Mouse (Mus musculus): ENCODE measurements around the gene Abca7. TPM values are rescaled to one million over a fixed set of nuclear protein-coding genes. Genes with fewer than 3 reads are reported as not detected.

Gene Abca7
- polyA plus RNA-seq, 1 experiment from 2014 or later: 4.3 TPM

Other genes starting within 250 kb of the Abca7 start
- gene Polrmt, start 249.9 kb upstream of the Abca7 start, polyA plus RNA-seq (2015; fragmentation: Nextera tagmentation; extraction: Ambion mirVana): 41.5 and 49.2 TPM in 2 replicates
- 0.12 and 0.30 TPM in 2 replicates for gene Fgf22, start 241.4 kb upstream of the Abca7 start, polyA plus RNA-seq (2015; fragmentation: Nextera tagmentation; extraction: Ambion mirVana)
- 89.7 and 91.3 TPM in 2 replicates for gene Rnf126, start 229.5 kb upstream of the Abca7 start, polyA plus RNA-seq (2015; fragmentation: Nextera tagmentation; extraction: Ambion mirVana)
- gene Fstl3, start 219.2 kb upstream of the Abca7 start, polyA plus RNA-seq (2015; fragmentation: Nextera tagmentation; extraction: Ambion mirVana): 19.2 and 20.5 TPM in 2 replicates
- 0.40 and 1.9 TPM in 2 replicates for gene Prss57, start 205.5 kb upstream of the Abca7 start, polyA plus RNA-seq (2015; fragmentation: Nextera tagmentation; extraction: Ambion mirVana)
- gene Palm, start 202.9 kb upstream of the Abca7 start, polyA plus RNA-seq (2015; fragmentation: Nextera tagmentation; extraction: Ambion mirVana): 61.3 and 63.7 TPM in 2 replicates
- 7.7 and 10.2 TPM in 2 replicates for gene Misp, start 175.5 kb upstream of the Abca7 start, polyA plus RNA-seq (2015; fragmentation: Nextera tagmentation; extraction: Ambion mirVana)
- gene Ptbp1, start 142.1 kb upstream of the Abca7 start, polyA plus RNA-seq (2015; fragmentation: Nextera tagmentation; extraction: Ambion mirVana): 367 and 368 TPM in 2 replicates
- gene Prtn3, start 122.0 kb upstream of the Abca7 start, polyA plus RNA-seq (2015; fragmentation: Nextera tagmentation; extraction: Ambion mirVana): 3.7 and 3.8 TPM in 2 replicates
- 29.1 and 32.4 TPM in 2 replicates for gene Plppr3, start 121.9 kb upstream of the Abca7 start, polyA plus RNA-seq (2015; fragmentation: Nextera tagmentation; extraction: Ambion mirVana)
- gene Elane, start 110.2 kb upstream of the Abca7 start, polyA plus RNA-seq (2015; fragmentation: Nextera tagmentation; extraction: Ambion mirVana): 0.25 and 0.72 TPM in 2 replicates
- not detected in 2 replicates for gene Cfd, start 105.6 kb upstream of the Abca7 start, polyA plus RNA-seq (2015; fragmentation: Nextera tagmentation; extraction: Ambion mirVana)
- gene Med16, start 87.6 kb upstream of the Abca7 start, polyA plus RNA-seq (2015; fragmentation: Nextera tagmentation; extraction: Ambion mirVana): 54.7 and 56.1 TPM in 2 replicates
- 1.2 and 1.7 TPM in 2 replicates for gene Gm26602, start 85.6 kb upstream of the Abca7 start, polyA plus RNA-seq (2015; fragmentation: Nextera tagmentation; extraction: Ambion mirVana)
- gene Kiss1r, start 79.5 kb upstream of the Abca7 start, polyA plus RNA-seq (2015; fragmentation: Nextera tagmentation; extraction: Ambion mirVana): 0.59 and 0.87 TPM in 2 replicates
- gene R3hdm4, start 75.3 kb upstream of the Abca7 start, polyA plus RNA-seq (2015; fragmentation: Nextera tagmentation; extraction: Ambion mirVana): 143 and 152 TPM in 2 replicates
- 4.8 and 6.0 TPM in 2 replicates for gene Arid3a, start 69.5 kb upstream of the Abca7 start, polyA plus RNA-seq (2015; fragmentation: Nextera tagmentation; extraction: Ambion mirVana)
- 95.1 and 96.2 TPM in 2 replicates for gene Wdr18, start 36.3 kb upstream of the Abca7 start, polyA plus RNA-seq (2015; fragmentation: Nextera tagmentation; extraction: Ambion mirVana)
- 0.34 and 0.45 TPM in 2 replicates for gene Grin3b, start 25.8 kb upstream of the Abca7 start, polyA plus RNA-seq (2015; fragmentation: Nextera tagmentation; extraction: Ambion mirVana)
- 20.2 and 20.5 TPM in 2 replicates for gene Tmem259, start 12.2 kb upstream of the Abca7 start, polyA plus RNA-seq (2015; fragmentation: Nextera tagmentation; extraction: Ambion mirVana)
- gene Cnn2, start 7.9 kb upstream of the Abca7 start, polyA plus RNA-seq (2015; fragmentation: Nextera tagmentation; extraction: Ambion mirVana): 367 and 375 TPM in 2 replicates
- gene Arhgap45, start 20.2 kb downstream of the Abca7 start, polyA plus RNA-seq (2015; fragmentation: Nextera tagmentation; extraction: Ambion mirVana): 16.8 and 19.8 TPM in 2 replicates
- 223 and 225 TPM in 2 replicates for gene Polr2e, start 43.3 kb downstream of the Abca7 start, polyA plus RNA-seq (2015; fragmentation: Nextera tagmentation; extraction: Ambion mirVana)
- gene Gpx4, start 50.7 kb downstream of the Abca7 start, polyA plus RNA-seq (2015; fragmentation: Nextera tagmentation; extraction: Ambion mirVana): 523 and 535 TPM in 2 replicates
- 15.5 and 16.6 TPM in 2 replicates for gene Sbno2, start 109.1 kb downstream of the Abca7 start, polyA plus RNA-seq (2015; fragmentation: Nextera tagmentation; extraction: Ambion mirVana)
- 18.6 and 22.1 TPM in 2 replicates for gene Stk11, start 119.3 kb downstream of the Abca7 start, polyA plus RNA-seq (2015; fragmentation: Nextera tagmentation; extraction: Ambion mirVana)
- 521 and 541 TPM in 2 replicates for gene Atp5d, start 142.1 kb downstream of the Abca7 start, polyA plus RNA-seq (2015; fragmentation: Nextera tagmentation; extraction: Ambion mirVana)
- gene Cbarp, start 144.3 kb downstream of the Abca7 start, polyA plus RNA-seq (2015; fragmentation: Nextera tagmentation; extraction: Ambion mirVana): 3.9 and 5.0 TPM in 2 replicates
- gene Midn, start 151.8 kb downstream of the Abca7 start, polyA plus RNA-seq (2015; fragmentation: Nextera tagmentation; extraction: Ambion mirVana): 17.5 and 18.6 TPM in 2 replicates
- gene Cirbp, start 169.5 kb downstream of the Abca7 start, polyA plus RNA-seq (2015; fragmentation: Nextera tagmentation; extraction: Ambion mirVana): 94.6 and 95.1 TPM in 2 replicates
- gene 1600002K03Rik, start 176.4 kb downstream of the Abca7 start, polyA plus RNA-seq (2015; fragmentation: Nextera tagmentation; extraction: Ambion mirVana): 11.6 and 14.7 TPM in 2 replicates
- gene Efna2, start 183.0 kb downstream of the Abca7 start, polyA plus RNA-seq (2015; fragmentation: Nextera tagmentation; extraction: Ambion mirVana): 16.0 and 17.3 TPM in 2 replicates
- gene Mum1, start 229.9 kb downstream of the Abca7 start, polyA plus RNA-seq (2015; fragmentation: Nextera tagmentation; extraction: Ambion mirVana): 64.5 and 66.2 TPM in 2 replicates

Measured in lung, embryonic 15.5 days (tissue).